Mouse (Mus musculus) natural killer cell, adult 2 months (primary cell): ENCODE measurements around the gene Irf3.

Experiments used
- DNase-seq, 2 experiments: peaks; one replicate each; pipeline ENCODE4 v3.0.0; 2022; ENCODE audit warnings: low spot score in 2 of 2

Gene Irf3

DNA sequence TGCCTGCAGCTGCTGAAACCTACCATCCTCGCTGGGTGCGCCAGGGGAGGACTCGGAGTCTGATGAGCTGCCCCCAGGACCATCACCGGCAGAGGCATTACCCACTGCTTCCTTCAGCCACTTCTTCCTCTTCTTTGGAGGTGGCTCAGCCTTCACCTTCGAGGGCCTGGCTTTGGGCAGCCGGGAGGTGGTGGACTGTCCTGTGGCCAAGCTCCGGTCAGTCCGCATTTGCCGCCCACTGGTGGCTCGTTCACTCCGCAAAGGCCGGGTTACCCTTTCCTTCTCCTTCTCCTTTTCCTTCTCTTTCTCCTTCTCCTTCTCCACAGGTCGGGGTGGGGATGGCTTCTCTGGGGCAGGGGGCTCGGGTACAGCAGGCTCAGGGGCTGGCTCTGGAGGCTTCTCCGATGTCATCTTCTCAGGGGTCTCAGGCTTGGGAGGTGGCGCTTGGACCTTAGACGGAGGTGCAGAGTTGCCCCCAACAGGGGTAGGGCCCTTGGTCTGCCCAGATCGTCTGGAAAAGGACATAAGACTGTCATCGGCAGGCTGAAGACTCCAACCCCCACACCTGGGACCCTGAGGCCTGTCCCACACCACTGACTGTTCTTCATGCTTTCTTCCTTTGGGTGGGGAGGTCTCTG lies 36.4 kb downstream of the Irf3 start:
- DNase-seq, result no peak

DNA sequence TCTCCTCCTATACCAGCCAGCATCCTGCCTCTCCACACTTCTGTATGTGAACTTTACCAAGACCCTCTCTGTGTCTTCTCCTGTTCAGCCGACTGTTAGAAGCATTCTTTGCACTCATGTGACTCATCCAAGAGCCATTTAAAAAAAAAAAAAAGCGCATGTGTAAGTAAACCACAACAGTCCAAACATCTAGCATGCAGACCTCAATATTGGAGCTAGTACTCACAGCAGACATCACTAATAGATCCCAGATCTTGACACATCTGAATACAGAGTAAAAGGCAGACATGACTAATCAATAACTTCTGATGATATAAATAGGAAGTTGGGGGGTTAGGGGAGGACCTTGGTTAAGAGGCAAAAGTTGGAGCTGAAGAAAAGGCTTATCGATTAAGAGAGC lies 38.2 kb downstream of the Irf3 start:
- DNase-seq, result no peak

DNA sequence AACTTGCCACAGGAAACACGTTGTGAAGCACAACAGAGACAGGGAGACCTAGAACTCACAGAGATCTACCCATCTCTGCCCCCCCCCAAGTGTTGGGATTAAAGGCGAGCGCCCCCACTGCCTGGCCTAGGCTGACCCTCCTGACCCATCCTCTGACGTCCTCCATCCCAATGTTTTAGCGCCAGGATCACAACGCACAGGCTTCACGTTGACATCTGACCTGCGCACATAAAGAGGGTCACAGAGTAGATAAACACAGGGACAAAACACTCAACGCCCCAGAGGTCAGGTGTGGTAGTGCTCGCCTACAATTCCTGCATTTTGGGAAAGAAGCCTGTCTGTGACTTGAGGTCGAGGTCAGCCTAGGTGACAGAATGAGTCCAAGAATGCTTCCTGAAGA lies 39.3 kb downstream of the Irf3 start:
- no peak for DNase-seq

DNA sequence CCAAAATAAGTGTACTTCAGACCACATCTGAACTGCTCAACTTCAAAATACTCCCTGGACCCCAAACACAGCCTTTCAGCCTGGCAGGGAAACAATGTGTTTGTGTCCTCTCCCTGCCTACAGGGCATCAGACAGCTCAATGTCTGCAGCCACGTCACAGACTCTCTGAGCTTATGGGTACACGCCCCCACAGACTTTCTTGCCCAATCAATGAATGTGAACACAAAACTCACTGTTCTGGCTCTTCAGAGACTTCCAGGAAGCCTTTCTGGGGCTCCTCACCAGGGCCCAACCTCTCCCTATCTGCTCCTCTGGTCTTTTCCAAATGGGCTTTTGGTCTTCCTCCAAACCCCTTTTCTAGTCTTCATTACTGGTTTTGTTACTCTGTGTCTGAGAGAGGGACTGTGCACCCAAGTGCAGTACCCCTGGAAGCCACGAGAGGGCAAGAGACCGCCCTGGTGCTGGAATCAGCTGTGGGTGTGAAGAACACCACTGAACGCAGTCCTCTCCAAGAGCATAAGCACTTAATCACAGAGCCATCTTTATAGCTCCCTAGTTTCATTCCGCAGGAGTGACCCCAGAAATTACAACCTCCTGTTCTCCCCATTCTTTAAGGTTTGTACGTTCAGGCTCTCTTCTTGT lies 40.4 kb downstream of the Irf3 start:
- DNase-seq, result peak; percentile 55 to 67

DNA sequence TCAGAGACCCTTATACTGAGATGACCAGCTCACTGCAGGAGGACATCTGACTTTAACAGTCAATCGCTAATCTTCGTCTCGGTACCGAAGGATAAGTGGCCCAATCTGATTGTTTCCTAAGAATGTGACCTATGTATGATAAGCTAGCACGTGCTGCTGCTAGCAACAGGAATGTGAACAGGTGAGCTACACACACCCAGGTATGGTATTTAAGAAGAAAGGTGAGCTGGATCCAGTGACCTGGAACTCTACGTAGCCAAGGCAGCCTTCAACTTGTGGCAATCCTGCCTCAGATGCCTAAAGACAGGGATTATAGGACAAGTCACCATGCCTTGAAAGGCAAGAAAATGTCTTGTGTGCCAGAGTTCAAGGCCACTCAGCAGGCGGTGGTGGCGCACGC lies 41.0 kb downstream of the Irf3 start:
- no peak for DNase-seq

DNA sequence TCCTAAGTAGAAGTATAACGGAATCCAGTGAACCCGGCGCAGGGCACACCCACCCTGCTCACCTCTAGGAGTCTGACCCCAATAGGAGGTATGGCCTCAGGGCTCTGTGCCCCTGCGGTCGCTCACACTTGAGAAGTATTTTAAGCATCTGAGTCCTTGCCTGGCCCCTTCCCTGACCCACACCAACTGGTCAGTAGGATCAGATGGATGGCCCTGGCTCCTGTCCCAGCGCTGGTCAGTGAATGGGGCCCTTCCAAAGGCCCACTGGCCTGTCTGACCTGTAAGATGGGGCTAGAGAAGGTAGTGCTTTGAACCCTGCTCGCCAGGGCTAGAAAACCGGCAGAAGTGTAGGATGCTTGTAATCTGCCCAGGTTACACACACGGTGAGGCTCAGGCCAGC lies 43.4 kb downstream of the Irf3 start:
- no peak for DNase-seq

DNA sequence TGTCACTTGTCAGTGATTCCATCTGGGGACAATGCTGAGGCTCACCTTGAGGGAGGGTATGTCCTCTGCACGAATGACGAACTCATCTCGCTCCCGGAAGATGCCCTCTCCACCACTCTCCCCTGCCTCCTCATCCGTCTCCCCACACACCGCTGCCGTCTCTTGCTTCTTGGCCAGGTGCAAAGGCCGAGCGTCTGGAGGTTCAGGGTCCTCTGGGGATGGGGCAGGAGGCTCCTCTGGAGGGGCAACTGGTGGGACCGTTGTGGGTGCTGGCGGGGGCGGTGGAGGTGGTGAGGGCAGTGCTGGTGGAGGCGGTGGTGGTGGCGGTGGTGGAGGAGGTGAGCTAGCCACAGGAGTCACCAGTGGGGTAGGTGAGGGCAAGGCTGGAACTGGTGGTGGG lies 45.9 kb downstream of the Irf3 start:
- no peak for DNase-seq

DNA sequence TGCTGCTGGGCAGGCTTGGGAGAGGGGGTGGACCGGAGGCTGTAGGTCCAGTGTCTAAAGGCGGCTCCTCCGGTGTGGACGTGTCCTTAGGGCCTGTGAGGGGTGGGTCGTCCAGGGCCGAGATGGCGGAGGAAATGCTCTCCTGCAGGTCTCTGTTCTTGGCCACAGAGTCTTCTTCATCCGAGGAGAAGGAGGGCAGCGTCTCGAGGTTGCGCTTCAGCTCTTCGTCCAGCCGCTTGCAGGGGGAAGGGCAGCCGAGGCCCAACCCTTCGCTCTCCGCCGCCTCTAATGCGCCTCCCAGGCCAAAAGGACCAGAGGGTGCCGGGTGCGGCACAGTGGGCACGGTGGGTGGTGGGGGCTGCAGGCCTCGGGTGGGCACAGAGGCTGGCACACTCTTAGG lies 48.3 kb downstream of the Irf3 start:
- DNase-seq, result no peak

DNA sequence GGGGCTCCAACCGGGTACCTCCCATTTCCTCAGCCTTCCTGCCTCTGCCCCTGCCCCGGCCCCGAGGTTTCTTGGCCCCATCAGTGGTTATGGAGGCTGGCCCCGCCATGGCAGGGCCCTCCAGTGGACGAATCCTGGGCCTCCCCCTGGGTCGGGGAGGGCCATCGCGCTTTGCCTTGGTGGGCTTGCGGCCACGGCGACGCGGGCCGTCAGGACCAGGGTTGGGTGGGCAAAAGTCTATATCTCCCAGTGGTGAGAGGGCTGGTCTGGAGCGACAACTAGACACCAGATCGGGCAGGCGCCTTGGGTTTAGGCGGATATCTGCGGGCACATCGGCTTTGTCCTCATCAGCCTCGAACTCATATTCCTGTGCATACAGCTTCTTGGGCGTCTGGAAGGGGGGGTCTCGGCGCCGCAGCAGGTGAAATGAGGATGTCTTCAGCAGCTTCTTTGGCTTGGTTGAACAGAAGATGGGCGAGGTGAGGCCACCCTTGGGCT lies 49.5 kb downstream of the Irf3 start:
- no peak for DNase-seq

DNA sequence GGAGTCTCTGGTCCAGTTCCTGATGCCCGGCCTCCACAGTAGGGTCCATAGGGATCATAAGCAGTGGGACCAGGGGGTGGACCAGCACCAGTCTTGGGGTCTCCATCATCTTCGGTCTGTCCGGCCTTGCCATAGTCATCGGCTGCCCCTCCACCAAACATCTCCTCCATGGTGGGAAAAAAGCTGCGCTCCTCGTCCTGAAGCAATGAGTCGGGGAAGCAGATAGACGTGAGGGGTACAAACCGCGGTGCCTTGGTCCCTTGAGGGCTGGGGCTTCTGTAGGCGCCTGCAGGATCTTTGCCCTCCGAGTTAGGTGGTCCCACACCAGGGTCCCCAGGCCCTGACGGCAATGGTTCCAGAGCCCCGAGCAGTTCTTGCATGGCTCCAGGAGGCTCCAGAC lies 50.0 kb downstream of the Irf3 start:
- no peak for DNase-seq

DNA sequence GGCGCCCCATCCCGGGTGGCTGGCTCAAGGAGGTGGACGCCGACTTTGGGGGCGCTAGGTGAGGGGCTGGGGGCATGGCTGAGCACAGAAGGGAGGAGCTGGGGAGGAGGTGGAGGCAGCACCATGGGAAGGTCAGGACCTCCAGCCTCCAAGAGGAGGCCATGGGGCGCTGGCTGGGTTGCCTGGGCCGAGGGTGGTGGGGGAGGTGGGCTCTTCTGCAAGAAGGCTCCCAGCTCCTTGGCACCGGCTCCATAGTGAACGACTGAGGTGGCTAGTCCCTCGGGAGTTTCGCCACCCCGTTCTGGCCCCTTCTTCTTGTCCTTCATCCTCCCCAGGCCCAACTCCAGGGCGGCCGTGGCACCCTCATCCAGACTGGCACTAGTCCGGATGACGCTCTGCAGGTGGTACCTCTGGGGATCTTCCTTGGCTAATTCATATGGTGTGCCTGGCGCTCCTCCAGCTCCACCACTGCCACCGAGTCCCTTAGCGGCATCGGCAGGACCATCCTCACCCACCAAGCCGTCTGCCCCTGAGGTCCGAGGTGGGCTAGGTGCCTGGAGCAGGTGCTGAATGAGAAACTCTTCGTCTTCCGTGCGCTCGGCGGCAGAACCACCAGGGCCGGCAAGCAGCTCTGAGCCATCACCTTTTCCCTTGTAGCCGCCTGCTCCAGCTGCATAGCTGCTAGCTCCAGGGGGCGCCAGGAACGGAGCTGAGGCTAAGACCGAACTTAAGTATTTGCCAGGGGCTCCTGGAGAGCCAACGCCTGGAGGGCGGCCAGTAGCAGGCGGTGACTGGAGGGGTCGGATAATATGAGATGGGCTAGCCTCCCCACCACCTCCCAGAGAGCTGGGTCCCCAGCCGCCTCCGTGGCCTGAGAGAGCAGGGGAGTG lies 50.8 kb downstream of the Irf3 start:
- DNase-seq, result no peak

DNA sequence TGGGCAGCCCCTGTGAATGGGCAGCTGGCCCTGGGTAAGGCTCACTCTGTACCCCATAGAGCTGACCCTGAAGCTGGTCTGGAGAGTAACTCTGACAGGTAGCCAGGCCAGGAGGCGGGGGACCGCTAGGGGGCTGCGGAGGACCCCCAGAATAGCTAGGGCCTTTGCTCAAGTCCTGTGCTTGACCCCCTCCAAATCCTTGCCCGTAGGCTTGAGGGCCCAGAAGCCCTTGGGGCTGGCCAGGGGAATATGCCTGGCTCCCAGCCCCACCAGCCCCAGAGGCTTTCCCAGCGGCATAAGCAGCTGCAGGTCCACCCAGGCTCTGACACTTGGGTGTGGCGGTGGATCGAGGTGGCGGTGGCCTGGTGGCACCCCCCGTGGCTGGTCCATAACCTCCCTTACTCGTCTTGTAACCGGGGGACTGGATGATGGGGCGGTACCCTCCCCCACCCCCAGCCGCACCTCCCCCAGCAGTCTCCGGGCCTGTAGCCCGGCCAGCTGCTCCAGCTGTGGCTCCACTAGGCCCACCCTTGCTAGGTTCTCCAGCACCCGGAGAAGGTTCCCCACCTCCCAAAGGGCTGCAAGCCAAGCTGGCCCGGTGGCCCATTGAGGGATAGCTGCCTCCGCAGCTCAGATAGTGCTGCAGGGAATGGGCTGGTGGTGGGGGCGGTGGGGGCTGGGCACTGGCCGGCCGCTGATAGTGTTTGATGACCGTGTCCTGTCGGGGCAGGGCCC lies 51.6 kb downstream of the Irf3 start:
- DNase-seq, result no peak

DNA sequence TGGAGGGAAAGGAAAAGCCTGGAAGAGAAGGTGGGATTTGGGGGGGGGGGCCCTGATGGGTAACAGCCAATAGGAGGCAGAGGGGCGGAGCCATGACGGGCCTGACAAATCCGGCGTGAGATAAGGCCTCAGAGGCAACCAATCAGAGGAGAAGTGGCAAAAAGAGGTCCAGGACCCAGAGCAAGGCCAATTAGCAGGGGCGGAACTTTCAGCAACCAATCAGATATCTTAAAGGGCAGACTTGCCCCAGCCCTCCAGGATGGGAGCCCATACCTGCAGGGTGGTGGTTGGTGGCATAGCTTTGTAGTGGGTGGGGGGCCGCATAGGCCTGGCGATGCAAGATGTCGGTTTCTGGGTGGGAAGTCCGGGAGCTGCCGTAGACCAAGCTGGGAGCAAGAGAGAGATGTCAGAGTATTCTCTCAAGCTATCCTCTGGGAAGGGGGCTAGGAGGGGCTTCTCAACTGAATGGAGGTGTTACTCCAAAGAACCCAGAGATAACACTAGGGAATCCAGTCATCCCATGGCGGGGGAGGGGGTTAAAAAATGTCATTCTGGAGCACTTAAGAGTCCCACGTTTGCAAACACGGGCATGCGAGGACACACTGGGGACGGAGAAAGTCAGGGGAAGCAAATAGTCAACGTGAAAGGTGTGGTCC lies 53.6 kb downstream of the Irf3 start:
- DNase-seq, result peak in 1 of 2 experiments; percentile 35

DNA sequence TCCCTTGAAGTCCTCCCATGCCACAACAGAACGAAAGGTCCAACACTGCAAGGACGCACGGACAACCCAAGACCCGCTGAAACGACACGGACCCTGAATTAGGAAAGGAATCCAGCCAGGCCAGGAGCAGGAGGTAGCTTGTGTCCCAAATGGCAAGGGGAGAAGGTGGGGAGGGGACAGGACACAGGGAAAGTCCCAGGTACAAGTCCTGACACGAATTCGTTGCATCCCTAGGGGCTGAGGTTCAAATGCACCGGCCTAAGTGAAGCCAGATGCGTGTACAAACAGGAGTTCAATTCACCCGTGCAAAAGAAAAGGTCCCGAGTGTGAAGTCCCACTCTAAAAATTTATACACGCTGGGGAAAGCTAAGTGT lies 54.1 kb downstream of the Irf3 start:
- no peak for DNase-seq
